Mouse (Mus musculus) spleen, postnatal 14 days (tissue): ENCODE measurements around the gene Acaca.
"Not testable (repeated sequence)": the region's sequence is repeated elsewhere in the genome, so short reads cannot be mapped to it uniquely, and the experiment has no call there.

Experiments used
- DNase-seq, 2 experiments: peaks; one replicate each; pipeline ENCODE4 v3.0.0; 2021 to 2022; ENCODE audit warnings: low spot score in 2 of 2

The Acaca gene

DNA sequence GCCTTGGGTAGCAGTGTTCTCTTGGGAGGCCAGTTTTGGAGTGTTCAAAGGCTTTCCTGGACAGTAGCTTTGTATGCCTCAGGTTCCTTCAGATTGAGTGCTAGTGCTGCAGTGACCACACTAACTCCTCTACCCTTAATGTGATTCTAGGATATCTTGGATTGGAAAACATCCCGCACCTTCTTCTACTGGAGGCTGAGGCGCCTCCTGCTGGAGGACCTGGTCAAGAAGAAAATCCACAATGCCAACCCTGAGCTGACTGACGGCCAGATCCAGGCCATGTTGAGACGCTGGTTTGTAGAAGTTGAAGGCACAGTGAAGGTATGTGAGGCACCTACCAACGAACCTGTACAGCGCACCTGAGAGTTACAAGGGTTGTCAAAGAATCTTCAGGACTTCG lies 262.6 kb downstream of the Acaca start:
- DNase-seq, result not testable (repeated sequence)

DNA sequence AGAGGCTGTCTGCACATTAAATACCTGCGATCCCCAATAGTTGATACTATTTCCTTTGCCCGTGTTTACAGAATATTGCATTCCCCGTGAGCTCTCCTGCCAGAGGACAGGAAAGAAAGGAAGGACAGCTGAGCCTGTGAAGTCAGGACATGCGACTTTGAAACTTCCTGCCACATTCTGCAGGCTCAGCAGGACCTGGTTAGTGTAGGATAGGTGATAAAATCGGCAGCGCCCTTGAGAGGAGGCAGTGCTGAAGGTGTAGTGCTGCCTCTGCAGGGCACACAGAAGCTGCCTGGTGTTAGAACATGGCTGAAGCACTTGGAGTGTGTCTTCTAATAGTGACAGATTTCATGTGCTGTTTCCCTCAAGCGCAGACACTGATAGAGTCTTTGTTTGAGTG lies 264.1 kb downstream of the Acaca start:
- no peak for DNase-seq

DNA sequence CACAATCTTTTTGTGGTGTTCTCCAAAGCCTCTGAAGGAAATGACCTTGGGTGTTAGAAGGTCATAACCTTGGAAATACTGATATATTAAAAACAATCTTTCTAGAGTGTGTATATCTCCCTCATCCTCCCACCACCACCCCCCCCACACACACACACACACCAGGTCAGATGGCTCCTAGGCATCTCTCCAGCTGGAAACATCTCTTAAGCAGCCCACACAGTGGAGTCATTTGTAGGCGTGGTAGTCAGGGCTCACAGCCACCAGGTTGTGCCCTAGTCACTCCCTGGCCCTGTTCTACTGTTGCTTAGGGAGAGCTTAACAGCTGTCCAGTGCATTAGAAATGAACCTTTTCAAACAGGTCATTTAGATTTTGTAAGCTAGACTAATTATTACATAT lies 265.5 kb downstream of the Acaca start:
- no peak for DNase-seq

DNA sequence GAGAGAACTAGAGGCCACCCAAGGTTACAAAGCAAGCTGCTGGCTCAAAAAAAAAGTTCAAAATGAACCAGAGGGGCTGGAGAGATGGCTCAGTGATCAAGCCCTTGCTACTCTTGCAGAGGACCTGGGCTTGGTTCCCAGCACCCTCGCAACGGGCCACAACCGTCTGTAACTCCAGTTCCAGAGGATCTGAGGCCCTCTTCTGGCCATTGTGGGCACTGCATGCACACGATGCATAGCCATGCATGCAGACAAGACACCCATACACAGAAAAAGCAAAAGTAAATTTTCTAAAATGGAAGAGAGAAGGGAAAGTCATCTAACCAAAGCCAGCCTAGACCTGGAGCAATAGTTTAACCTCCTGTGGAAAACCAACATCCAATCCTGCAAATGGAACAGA lies 277.3 kb downstream of the Acaca start:
- no peak for DNase-seq

DNA sequence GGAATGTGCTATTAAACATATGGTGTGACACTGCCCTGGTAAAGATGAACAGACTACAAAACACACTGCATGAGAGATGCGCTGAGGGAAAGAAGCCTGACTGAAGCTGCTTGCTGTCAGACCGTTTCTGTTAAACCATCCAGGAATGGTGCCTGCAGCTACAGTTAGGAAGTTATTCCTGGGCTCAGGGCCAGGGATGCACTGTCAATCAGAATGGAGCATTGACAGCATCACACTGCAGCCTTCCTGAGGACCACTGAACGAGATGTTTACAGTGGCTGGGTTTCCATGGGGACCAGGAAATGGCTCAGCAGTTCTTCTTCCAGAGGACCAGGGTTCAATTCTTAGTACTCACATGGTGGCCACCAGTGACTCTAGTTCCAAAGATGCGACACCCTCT lies 280.9 kb downstream of the Acaca start:
- no peak for DNase-seq

DNA sequence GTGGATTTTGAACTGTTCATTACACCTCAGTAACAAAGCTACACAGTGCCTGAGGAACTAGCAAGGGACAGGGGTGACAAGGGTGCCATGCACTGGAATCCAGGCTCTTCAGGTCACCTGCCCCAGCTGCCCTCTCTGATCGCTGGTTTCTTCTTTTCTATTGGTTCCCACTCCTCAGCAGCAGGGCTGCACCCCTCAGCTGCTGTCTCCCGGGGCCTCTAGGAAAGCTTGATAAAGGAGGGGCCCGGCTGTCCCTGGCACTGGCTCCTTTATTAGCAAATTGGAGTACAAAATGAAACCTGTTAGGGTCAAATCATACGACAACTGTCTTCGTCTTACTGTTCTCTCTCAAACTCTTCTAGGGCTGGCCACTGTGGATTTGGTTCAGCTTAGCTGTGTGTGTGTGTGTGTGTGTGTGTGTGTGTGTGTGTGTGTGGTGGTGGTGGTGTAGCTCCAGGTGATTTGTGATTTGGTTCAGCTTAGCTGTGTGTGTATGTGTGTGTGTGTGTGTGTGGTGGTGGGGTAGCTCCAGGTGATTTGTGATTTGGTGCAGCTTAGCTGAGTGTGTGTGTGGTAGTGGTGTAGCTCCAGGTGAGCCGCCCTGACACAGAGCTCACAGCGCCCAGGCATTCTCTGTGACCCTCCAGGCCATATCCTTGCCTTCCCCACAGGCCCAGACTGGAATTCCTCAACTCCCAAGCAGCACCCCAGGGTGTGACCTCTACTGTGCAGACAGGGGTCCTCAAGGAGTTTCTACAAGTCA lies 281.6 kb downstream of the Acaca start:
- DNase-seq, result no peak

DNA sequence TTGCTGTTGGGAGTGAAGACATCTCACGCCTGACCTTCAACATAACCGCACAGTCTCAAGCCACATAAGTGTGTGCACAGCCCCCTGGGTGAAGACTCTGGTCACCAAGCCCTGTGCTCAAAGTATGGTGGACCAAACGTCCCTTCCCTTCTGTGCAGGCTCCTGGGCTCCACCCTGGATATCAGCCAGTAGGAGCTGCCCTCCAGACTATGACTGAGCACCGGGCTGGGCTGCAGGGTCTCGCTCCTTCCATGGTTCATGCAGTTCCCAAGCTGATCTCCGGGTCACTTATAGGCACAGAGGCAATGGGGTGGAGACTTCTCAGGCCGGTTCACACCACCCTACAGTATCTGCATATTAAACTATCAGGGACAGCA lies 282.2 kb downstream of the Acaca start:
- no peak for DNase-seq

DNA sequence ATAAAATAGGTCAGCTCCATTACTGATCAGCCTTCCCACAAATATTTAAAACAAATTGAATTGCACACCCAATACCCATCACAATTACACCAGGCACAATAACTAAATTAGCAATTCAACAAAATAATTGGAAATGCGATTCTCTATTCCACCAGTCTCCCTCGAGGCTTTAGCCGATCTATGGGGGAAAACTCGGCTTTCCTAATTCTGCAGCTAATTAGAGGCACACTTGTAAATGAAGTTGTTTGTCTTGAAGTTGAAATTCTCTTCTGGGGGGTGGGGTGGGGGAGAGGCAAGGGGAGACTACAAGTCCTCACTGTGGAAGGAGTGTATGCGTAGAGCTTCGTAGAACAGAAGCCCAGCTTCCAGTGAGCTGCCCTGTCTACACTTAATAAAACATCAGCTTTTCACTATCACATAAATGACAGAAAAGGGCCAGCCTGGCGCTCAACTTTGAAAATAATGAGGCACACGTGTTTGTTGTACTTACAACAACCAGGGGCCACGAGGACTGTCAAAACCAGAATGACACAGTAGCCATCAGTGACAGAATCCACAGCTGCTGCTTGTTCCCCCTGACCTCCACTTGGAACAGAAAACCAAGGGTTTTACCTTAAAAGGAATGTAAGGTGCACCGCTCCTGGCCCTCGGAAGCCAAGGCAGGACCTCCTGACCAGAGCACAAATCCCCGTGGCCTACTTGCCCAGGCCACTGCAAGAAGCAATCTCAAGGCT lies 282.9 kb downstream of the Acaca start:
- DNase-seq, result no peak

DNA sequence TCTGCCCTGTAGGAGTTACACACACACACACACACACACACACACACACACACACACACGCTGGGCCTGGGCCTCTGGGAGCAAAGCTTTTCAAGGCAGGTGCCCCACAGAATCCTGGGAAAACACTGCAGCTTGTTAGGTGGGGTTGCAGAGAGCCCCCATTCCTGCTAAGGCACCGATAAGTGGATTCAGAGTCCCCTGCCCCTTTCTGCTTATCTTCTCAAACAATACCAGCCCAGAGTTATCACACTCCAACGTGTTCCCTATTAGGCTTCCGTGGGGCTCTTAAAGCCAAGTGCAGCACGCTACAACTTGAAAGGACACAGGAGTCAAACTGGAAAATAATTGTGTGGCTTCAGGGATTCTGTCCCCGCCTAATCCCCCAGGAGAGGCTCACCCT lies 283.6 kb downstream of the Acaca start:
- no peak for DNase-seq

DNA sequence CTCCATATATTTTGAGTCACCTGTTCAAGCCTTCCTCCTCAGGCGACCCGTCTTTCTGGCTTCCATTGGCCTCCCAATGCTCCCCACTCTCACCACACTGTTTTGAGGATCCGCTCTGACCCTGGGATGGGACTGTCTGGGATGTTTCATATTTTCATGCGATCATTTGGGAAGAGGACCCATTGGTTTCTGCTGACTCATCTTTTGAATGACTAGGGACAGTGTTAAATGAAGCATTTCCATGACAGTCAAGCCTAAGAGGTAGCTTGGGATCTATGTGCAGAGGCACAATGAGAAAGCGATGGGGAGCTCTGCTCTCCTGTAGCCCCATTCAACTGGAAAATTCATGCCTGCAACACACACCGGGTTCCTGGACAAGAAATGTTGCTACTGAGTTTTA lies 291.3 kb downstream of the Acaca start:
- no peak for DNase-seq

DNA sequence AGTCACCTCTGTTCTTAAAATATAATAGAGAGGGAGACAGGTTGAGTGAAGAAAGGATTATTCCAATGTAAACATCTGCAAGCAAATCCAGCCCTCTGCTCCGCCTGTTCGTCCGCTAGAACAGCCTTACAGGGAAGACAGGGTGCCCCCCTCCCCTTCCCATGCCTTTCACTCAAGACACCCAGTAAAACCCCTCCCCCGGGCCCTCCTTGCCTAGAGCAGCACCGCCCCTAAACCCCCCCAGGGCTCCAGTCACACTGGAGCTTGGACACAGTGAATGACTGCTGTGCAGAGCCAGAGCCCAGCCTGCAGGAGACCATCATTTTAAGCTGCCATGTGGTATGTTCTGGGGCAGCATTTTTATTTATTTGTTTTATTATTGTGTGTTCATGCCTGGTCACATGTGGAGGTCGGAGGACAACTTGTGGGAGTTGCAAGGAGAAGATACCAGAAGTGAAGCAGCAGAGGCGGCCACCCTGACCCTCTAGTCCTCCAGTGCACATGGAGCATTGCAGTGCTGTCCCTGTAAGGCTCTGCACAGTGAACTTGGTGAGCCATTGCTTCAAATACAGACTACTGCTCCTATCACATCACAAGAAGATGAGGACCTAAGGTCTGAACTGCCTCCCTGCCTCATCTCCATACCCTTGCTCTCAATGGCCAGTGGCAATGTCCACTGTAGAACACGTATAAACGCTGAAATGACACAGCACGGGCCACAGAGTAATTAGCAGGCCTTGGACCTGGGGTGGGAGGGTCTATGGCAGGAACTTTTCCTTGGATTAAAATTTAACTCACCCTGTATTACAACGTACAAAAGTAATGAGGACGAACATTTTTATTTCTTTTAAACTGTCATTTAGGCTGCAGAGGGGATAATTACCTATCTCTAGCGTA lies 296.5 kb downstream of the Acaca start:
- DNase-seq, result no peak

DNA sequence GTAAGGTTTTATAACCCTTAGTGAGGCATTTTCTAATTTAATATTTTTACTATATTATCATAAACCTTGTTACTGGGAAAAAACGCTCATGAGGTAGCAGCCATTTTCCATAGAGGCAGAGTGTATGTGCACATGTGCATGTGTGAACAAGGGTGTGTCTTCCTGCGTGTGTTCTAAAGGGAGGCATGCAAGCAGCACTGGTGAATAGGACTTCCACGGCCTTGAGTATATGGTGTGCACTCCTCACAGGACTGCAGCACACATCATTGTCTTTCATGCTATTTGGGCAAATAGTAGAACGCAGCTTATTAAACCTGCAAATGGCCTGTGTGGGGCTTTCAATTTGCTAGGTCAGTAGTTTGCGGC lies 297.1 kb downstream of the Acaca start:
- no peak for DNase-seq

DNA sequence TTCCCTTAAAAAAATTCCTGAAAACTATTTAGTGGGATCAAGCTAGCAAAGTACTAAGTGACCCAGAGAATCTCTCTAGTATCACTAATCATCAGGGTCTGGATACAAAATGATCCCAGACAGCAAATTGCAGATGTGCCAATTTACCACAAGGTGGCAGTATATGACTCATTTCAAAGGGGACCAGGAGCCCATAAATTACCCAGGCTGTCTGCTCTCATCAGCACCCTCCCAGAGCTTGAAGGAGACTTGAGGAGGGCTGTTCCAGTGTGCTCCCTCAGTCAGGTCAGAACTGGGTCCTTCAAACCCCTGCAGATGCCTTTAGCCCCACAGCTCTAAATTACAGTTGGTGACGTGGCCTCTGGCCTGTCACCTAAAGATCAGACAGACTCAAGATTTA lies 300.1 kb downstream of the Acaca start:
- no peak for DNase-seq

DNA sequence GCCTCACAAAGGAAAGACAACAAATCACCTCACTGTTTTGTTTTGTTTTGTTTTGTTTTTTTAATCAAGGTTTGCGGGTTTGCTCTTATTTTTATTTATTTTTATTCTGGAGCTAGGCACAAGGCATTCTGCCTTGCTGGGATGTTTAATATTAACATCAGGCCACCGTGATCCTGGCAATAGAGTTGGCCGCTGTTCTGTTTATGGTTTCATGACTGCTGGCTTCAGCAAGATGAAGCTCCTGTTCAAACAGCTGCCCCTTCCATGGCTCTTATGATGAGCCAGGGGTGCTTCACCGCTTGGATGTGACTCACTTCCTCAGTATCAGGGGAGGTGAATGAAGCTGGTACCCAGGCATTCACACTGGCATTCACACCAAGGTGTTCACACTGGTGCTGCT lies 300.9 kb downstream of the Acaca start:
- no peak for DNase-seq

DNA sequence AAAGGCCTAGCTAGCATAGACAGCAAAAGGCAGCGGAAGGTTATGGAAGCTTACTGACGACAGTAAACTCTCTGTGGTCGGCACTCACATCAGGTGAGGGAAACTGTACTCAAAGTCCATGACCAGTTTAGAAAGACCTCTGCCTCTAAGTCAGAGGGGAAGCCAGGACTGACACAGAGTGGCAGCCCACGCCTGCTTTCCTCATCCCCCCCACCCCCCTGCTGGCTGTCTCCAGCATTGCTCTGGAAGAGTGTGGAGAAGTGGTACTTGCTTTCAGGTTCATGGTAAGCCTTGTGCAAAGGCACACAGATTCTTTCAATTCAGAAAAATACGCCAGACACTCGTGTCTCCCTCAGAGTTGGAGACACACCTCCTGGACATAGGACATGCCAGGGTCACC lies 305.4 kb downstream of the Acaca start:
- no peak for DNase-seq

DNA sequence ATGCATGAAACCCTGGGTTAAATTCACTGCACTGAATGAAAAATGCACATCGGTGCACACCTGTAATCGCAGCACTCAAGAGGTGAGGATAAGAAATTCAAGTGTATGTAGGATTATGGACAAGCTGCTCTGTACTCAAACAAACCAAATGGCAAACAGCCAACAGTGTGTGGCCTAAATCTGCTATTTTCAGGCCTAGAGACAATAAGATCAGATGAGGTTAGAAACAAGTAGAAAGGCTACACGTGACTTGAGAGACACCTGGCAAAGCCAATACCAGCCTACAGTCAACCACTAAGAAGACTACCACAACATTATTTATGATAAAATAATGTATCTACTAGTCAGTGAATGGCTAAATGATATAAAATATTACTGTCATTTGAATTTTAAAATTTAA lies 310.9 kb downstream of the Acaca start:
- DNase-seq, result no peak

DNA sequence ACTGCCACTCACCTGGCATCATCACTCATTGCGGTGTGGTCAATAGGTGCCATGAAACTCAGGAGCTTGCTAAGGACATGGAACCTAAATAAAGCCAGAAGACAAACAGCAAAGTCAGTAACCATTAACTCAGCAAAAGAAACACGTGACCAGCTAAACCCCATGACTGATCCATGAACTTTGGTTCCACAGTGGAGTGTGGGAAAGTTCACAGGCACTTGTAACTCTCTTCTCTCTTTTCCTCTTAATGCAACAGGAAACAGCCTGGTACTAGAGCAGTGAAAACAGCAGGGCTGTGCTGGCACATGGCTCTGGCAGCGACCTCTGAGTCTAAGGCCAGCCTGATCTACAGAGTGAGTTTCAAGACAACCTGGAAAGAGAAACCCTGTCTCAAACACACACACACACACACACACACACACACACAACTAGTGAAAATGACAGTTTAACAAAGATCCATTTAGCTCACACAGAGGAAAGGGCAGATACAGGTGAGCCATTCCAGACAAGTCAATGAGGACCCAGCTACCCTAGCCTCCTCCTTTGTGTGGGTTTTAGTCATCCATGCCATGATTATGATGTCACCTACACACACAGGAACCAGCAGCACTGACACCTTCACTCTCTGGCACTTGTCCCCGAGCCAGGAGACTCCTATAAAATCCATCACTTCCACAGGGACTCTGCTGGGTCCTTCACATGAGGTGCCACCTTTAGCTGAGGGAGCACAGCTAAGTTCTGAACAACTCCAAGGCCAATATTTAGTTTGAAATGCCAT lies 313.3 kb downstream of the Acaca start:
- no peak for DNase-seq
